Mouse (Mus musculus) midbrain, embryonic 15.5 days (tissue): Measurements from ENCODE around the gene Tmc2. TPM values are rescaled to one million over a fixed set of nuclear protein-coding genes. Genes with fewer than 3 reads are reported as not detected.

Experiments
- ATAC-seq: fragments of 200-750 bp; cut with Nextera tagmentation; replicated peaks from 2 replicates; pipeline ENCODE4 v1.8.0; 2017; ENCODE audit warnings: moderate TSS enrichment
- H3K27ac ChIP-seq: fragments of 300-500 bp; sonication (generic); 2 replicates; pipeline ENCODE4 v1.5.1; 2015; ENCODE audit warnings: mild to moderate bottlenecking, inconsistent platforms
- H3K27me3 ChIP-seq: fragments of 300-500 bp; sonication (generic); replicated peaks from 2 replicates; pipeline ENCODE4 v1.6.1; 2015; ENCODE audit warnings: inconsistent platforms
- H3K36me3 ChIP-seq: fragments of 300-500 bp; sonication (generic); replicated peaks from 2 replicates; pipeline ENCODE4 v1.6.1; 2015; ENCODE audit warnings: inconsistent platforms
- H3K4me1 ChIP-seq: fragments of 300-500 bp; sonication (generic); 2 replicates; pipeline ENCODE4 v1.6.1; 2015; ENCODE audit warnings: inconsistent platforms
- H3K4me2 ChIP-seq: fragments of 300-500 bp; sonication (generic); 2 replicates; pipeline ENCODE4 v1.6.1; 2015; ENCODE audit warnings: inconsistent platforms, mild to moderate bottlenecking, moderate library complexity
- H3K4me3 ChIP-seq: fragments of 300-500 bp; sonication (generic); 2 replicates; pipeline ENCODE4 v1.5.1; 2015; ENCODE audit warnings: mild to moderate bottlenecking, inconsistent platforms
- H3K9ac ChIP-seq: fragments of 300-500 bp; sonication (generic); 2 replicates; pipeline ENCODE4 v1.6.1; 2015; ENCODE audit warnings: mild to moderate bottlenecking, inconsistent platforms
- H3K9me3 ChIP-seq: fragments of 300-500 bp; sonication (generic); 2 replicates; pipeline ENCODE4 v1.6.1; 2016; ENCODE audit warnings: inconsistent platforms
- WGBS: fragments of 180-500 bp; shearing (Covaris S2); methylation state at CpG from one replicate; pipeline ENCODE4 v1.1.7; 2015; ENCODE audit warnings: mixed read lengths; 5-methylcytosine and 5-hydroxymethylcytosine counted together
- polyA plus RNA-seq: library from polyadenylated mRNA; unstranded; fragments of >200 nt; fragmentation: Nextera tagmentation; extraction: Ambion mirVana; gene quantifications from 2 replicates; pipeline ENCODE4 v1.2.1, GENCODE M21; 2015

The Tmc2 gene
- polyA plus RNA-seq, 1 experiment from 2014 or later, result not detected

DNA sequence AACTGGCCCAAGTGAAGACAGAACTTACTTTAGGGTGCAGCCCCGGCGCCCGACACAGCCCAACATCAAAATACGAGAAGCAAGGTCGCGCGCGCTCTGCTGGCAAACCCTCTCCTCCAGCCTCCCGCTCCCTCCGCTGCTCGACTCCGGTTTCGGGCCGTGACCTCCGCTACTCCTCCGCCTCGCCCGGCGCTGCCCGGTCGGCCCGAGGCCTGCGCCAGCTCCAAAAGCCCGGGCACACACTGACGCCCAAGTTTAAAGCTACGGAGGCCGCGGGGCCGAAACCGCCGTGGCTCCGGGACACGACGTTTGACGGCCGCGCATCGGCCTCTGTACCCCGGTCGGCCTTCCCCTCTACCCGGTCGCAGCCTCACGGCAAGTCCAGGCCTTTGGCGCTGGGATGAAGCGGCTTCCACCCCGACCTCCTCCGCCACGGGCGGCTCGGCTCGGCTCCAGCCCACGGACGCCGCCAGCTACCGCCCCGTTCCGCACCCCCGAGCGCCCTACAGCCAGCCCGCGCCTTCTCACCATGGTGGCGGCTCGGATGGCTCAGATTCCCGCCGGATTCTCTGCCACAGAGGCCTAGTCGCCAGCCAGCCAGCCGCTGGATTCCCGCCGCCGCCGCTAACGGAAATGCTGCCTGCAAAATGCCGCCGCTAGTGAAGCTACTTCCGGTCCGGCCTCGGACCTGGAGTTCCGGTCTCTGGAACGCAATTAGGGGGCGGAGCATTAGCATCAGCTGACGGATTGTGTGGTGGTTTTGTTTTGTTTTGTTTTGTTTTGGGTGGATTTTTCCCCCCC, 16.1 kb upstream of the Tmc2 start, which contains the start of gene Snrpb:
Gene Snrpb (minus strand): TSS at position 698 of the 801 bp plus-strand sequence.
- under 1% methylated on average over 80 of the region's 81 CpGs for WGBS
- H3K9me3 ChIP-seq, result no peaks in the 10 kb centered on the region
- peak; percentile 96 for ATAC-seq

GRCm38 (mm10) chr2:130179507-130180019, 15.4 kb upstream of the Tmc2 start:
- H3K9me3 ChIP-seq, result no peaks in the 10 kb centered on the region
- peaks cover 7% of the 10 kb centered on the region; the same call in 1 of the 2 replicates for H3K36me3 ChIP-seq
- peak overlapping the region; percentile 76 for H3K4me2 ChIP-seq
- H3K4me3 ChIP-seq, result peak overlapping the region; percentile 97
- ATAC-seq, result peak; percentile 86
- H3K27ac ChIP-seq, result peak overlapping the region; percentile 96
- peaks cover 27% of the 10 kb centered on the region for H3K4me1 ChIP-seq
- peak overlapping the region; percentile 53 for H3K9ac ChIP-seq
- H3K27me3 ChIP-seq, result no peaks in the 10 kb centered on the region
- WGBS, result 1% methylated on average over 15 of the region's 15 CpGs

More for the DNA sequence above, 16.1 kb upstream of the Tmc2 start, which contains the start of gene Snrpb:
- H3K4me2 ChIP-seq, result peak within 1 kb of the TSS; percentile 76
- peaks cover 27% of the 10 kb centered on the region for H3K4me1 ChIP-seq
- H3K27me3 ChIP-seq, result no peaks in the 10 kb centered on the region
- peaks cover 14% of the 10 kb centered on the region; the same call in 1 of the 2 replicates for H3K36me3 ChIP-seq
- H3K27ac ChIP-seq, result peak within 1 kb of the TSS; percentile 96
- H3K4me3 ChIP-seq, result peak within 1 kb of the TSS; percentile 97
- peak within 1 kb of the TSS; percentile 99 for H3K9ac ChIP-seq

- Histone ChIP-seq H3K4me3 (no peak overlapping the region), H3K4me2 (no peak overlapping the region), H3K36me3 (no peaks in the 10 kb centered on the region), H3K9ac (no peak overlapping the region), H3K9me3 (no peaks in the 10 kb centered on the region), H3K27me3 (no peaks in the 10 kb centered on the region), H3K4me1 (no peaks in the 10 kb centered on the region), H3K27ac (no peak overlapping the region)
- WGBS, result 88% methylated on average over 12 of the region's 12 CpGs
- ATAC-seq, result no peak
Observed at GRCm38 (mm10) chr2:130188391-130188790, 6.6 kb upstream of the Tmc2 start.

- Histone ChIP-seq H3K9me3 (no peaks in the 10 kb centered on the region), H3K9ac (no peak overlapping the region)
Observed at GRCm38 (mm10) chr2:130200961-130201360, 6.0 kb downstream of the Tmc2 start.

DNA sequence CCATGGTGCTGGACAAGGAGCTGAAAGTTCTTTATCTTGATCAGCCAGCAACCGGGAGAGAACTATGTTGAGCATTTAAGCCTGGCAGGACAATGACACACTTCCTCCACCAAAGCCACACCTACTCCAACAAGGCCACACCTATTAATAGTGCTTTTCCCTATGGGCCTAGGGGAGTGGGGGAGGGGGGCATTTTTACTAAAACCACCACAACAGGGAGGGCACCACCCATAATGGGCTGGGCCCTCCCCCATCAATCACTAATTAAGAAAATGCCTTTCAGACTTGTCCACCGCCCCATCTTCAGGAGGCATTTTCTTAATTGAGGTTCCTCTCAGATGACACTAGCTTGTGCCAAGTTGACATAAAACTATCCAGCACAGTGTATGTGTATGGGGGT, 12.4 kb downstream of the Tmc2 start:
- no peak overlapping the region for H3K4me3 ChIP-seq
- H3K9me3 ChIP-seq, result no peaks in the 10 kb centered on the region
- WGBS, result 90% methylated on average over 2 of the region's 2 CpGs
- no peaks in the 10 kb centered on the region for H3K4me1 ChIP-seq
- no peaks in the 10 kb centered on the region for H3K36me3 ChIP-seq
- H3K9ac ChIP-seq, result no peak overlapping the region
- H3K27me3 ChIP-seq, result no peaks in the 10 kb centered on the region
- no peak overlapping the region for H3K4me2 ChIP-seq
- no peak overlapping the region for H3K27ac ChIP-seq
- ATAC-seq, result no peak

More at GRCm38 (mm10) chr2:130200961-130201360, 6.0 kb downstream of the Tmc2 start:
- Histone ChIP-seq H3K36me3 (no peaks in the 10 kb centered on the region), H3K4me3 (no peak overlapping the region), H3K4me2 (no peak overlapping the region), H3K27ac (no peak overlapping the region), H3K4me1 (no peaks in the 10 kb centered on the region), H3K27me3 (no peaks in the 10 kb centered on the region)
- WGBS, result 70% methylated on average over 5 of the region's 5 CpGs
- ATAC-seq, result no peak

GRCm38 (mm10) chr2:130207996-130208395, 13.0 kb downstream of the Tmc2 start:
- no peak overlapping the region for H3K9ac ChIP-seq
- H3K4me3 ChIP-seq, result no peak overlapping the region
- H3K9me3 ChIP-seq, result no peaks in the 10 kb centered on the region
- no peak overlapping the region for H3K4me2 ChIP-seq
- no peaks in the 10 kb centered on the region for H3K27me3 ChIP-seq
- ATAC-seq, result no peak
- no peak overlapping the region for H3K27ac ChIP-seq
- 85% methylated on average over 3 of the region's 3 CpGs for WGBS
- no peaks in the 10 kb centered on the region for H3K4me1 ChIP-seq
- H3K36me3 ChIP-seq, result no peaks in the 10 kb centered on the region

- H3K4me2 ChIP-seq, result no peak overlapping the region
- H3K4me3 ChIP-seq, result no peak overlapping the region
- no peaks in the 10 kb centered on the region for H3K4me1 ChIP-seq
- 94% methylated on average over 3 of the region's 3 CpGs for WGBS
- no peak for ATAC-seq
- H3K9me3 ChIP-seq, result no peaks in the 10 kb centered on the region
- H3K9ac ChIP-seq, result no peak overlapping the region
- H3K27me3 ChIP-seq, result no peaks in the 10 kb centered on the region
- H3K36me3 ChIP-seq, result no peaks in the 10 kb centered on the region
- H3K27ac ChIP-seq, result no peak overlapping the region
Observed at GRCm38 (mm10) chr2:130209636-130210035, 14.6 kb downstream of the Tmc2 start.

GRCm38 (mm10) chr2:130211581-130211980, 16.6 kb downstream of the Tmc2 start:
- H3K9ac ChIP-seq, result no peak overlapping the region
- H3K9me3 ChIP-seq, result no peaks in the 10 kb centered on the region
- no peaks in the 10 kb centered on the region for H3K27me3 ChIP-seq
- no peak for ATAC-seq
- 88% methylated on average over 2 of the region's 2 CpGs for WGBS
- H3K36me3 ChIP-seq, result no peaks in the 10 kb centered on the region
- no peaks in the 10 kb centered on the region for H3K4me1 ChIP-seq
- no peak overlapping the region for H3K4me2 ChIP-seq
- no peak overlapping the region for H3K27ac ChIP-seq
- no peak overlapping the region for H3K4me3 ChIP-seq

- Histone ChIP-seq H3K27me3 (no peaks in the 10 kb centered on the region), H3K4me2 (no peak overlapping the region), H3K27ac (no peak overlapping the region), H3K9me3 (no peaks in the 10 kb centered on the region), H3K4me1 (no peaks in the 10 kb centered on the region), H3K36me3 (no peaks in the 10 kb centered on the region), H3K9ac (no peak overlapping the region), H3K4me3 (no peak overlapping the region)
- WGBS, result 56% methylated on average over 9 of the region's 9 CpGs
- ATAC-seq, result no peak
Observed at GRCm38 (mm10) chr2:130246912-130247311, 51.9 kb downstream of the Tmc2 start.

- ATAC-seq, result no peak
- no peak overlapping the region for H3K4me2 ChIP-seq
- H3K9me3 ChIP-seq, result no peaks in the 10 kb centered on the region
- no peak overlapping the region for H3K9ac ChIP-seq
- WGBS, result 79% methylated on average over 7 of the region's 7 CpGs
- H3K27ac ChIP-seq, result no peak overlapping the region
- H3K4me3 ChIP-seq, result no peak overlapping the region
- H3K27me3 ChIP-seq, result no peaks in the 10 kb centered on the region
- no peaks in the 10 kb centered on the region for H3K4me1 ChIP-seq
- H3K36me3 ChIP-seq, result no peaks in the 10 kb centered on the region
Observed at GRCm38 (mm10) chr2:130248226-130248625, 53.2 kb downstream of the Tmc2 start.

DNA sequence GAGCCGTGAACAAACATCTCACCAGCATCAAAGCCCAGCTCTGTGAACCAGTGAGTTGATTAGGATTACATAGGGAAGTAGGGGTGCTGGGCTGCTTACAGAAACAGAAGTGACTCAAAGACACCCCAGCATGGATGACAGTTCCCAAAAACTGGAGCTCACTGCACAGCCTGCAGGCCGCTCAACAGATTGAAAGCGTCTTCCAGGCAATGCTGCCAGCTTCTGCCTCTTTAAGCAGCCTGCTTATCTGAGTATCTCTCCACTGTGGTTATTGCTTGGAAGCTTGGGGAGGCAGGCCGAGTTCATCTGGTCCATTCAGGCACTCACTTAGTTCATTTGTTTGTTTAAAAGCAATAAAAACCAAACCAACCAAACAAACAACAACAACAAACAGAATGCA, 61.8 kb downstream of the Tmc2 start:
- no peaks in the 10 kb centered on the region for H3K9me3 ChIP-seq
- no peak overlapping the region for H3K9ac ChIP-seq
- H3K4me2 ChIP-seq, result no peak overlapping the region
- no peak for ATAC-seq
- H3K27ac ChIP-seq, result no peak overlapping the region
- no peaks in the 10 kb centered on the region for H3K36me3 ChIP-seq
- 87% methylated on average over 4 of the region's 4 CpGs for WGBS
- no peaks in the 10 kb centered on the region for H3K27me3 ChIP-seq
- no peaks in the 10 kb centered on the region for H3K4me1 ChIP-seq
- no peak overlapping the region for H3K4me3 ChIP-seq

GRCm38 (mm10) chr2:130260822-130261221, 65.8 kb downstream of the Tmc2 start:
- H3K27me3 ChIP-seq, result no peaks in the 10 kb centered on the region
- no peaks in the 10 kb centered on the region for H3K4me1 ChIP-seq
- ATAC-seq, result no peak
- no peaks in the 10 kb centered on the region for H3K9me3 ChIP-seq
- H3K27ac ChIP-seq, result no peak overlapping the region
- H3K4me3 ChIP-seq, result no peak overlapping the region
- no peak overlapping the region for H3K4me2 ChIP-seq
- no peaks in the 10 kb centered on the region for H3K36me3 ChIP-seq
- 88% methylated on average over 4 of the region's 4 CpGs for WGBS
- no peak overlapping the region for H3K9ac ChIP-seq

- Histone ChIP-seq H3K4me3 (no peak overlapping the region), H3K9ac (no peak overlapping the region), H3K4me2 (no peak overlapping the region), H3K27ac (no peak overlapping the region), H3K36me3 (no peaks in the 10 kb centered on the region), H3K9me3 (no peaks in the 10 kb centered on the region), H3K4me1 (no peaks in the 10 kb centered on the region), H3K27me3 (no peaks in the 10 kb centered on the region)
- WGBS, result 93% methylated on average over 2 of the region's 2 CpGs
- no peak for ATAC-seq
Observed at GRCm38 (mm10) chr2:130261914-130262313, 66.9 kb downstream of the Tmc2 start.
